Mouse (Mus musculus): ENCODE data around the gene Ddx46.

DNA sequence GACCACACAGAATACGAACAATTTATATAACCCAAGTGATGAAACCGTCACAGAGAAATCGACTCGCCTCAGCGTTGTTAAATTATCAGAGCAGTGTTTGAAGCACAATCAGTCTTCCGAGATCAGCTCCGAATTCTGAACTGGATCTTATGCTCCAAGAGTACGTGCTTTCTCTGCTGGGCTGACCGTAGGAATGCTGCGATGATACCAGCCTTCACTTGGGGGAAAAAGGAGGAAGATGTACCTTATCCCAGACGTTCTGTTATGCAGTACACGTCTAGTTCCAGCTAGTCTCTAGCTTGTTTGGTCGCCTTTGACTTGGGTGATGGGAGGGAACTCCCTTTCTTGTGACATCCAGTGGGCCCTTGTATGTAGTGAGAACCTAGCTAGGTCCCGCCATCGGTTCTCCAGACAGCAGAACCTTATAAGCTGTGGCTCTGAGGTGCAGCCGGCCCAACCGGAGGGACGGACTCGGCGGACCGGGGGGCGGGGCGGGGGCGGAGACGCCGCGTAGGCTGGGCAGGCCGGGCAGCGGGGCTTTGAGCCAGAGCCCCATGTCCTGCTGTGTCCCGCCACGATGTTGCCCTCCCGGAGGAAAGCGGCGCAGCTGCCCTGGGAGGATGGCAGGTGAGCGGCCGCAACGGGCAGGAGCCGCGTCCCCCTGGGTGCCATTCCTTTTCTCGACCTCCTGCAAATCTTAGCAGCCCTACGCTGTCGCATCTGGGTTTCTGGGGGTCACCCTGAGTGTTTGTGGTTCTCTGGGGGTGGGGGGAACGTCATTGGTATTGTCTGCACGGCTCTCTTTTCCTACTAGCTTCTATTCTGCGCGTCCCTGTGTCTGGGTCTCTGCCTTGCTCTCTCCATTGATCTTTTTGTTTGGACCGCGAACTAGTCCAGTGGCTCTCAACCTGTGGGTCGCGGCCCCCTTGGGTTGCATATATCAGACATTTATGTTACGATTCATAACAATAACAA is 35.0 kb upstream of the Ddx46 start, which contains the start of gene B4galt7:
- TF ChIP-seq TAL1 (IDR thresholded peaks at IDR 0.05; ENCODE audit: low read length) (no peak), GATA1 (IDR thresholded peaks at IDR 0.05; ENCODE audit: low read length) (no peak)

Measured in erythroblast, embryonic 14.5 days (primary cell).